Mouse (Mus musculus) CD4-positive, CD25-positive, alpha-beta regulatory T cell, adult 2 months (primary cell): ENCODE results near the gene Lancl3.
"Not testable (repeated sequence)": the region's sequence is repeated elsewhere in the genome, so short reads cannot be mapped to it uniquely, and the experiment has no call there.

Experiments
- DNase-seq: peaks from one replicate; pipeline ENCODE4 v3.0.0-alpha.2; 2012; ENCODE audit warnings: low read depth, low spot score

Lancl3 gene

DNA sequence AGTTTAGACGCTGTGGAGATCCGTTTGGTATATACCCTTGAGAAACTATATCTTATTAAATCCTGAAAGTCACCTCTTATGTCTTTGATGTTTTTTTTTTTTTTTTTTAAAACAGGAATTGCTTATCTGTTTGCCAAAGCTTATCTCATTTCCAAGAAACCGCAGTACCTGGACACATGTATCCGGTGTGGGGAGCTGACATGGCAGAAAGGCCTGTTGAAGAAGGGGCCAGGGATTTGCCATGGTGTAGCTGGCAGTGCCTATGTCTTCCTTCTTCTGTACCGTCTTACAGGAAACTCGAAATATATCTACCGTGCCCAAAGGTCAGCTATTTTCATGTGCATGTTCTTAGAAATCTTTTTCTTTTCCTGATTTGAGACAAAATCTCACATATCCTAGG is 58.1 kb downstream of the Lancl3 start:
- no peak for DNase-seq

DNA sequence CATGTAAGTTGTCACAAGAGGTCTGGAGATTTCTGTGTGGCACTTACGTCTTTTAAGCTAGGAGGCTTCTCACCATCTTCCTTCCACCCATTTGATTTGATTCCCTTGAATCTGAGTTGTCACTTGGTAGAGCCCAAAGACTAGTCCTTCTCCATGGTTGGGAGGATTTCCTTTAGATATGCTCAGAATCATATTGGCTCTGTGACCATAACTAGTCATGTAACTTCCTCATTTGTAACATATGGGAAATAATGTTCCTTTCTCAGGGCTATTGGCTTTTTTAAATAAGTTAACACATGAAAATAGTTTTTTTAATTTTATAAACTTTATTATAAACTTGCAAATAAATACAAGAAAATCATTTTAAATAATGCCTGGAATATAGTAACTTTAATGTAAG is 59.6 kb downstream of the Lancl3 start:
- DNase-seq: no peak

DNA sequence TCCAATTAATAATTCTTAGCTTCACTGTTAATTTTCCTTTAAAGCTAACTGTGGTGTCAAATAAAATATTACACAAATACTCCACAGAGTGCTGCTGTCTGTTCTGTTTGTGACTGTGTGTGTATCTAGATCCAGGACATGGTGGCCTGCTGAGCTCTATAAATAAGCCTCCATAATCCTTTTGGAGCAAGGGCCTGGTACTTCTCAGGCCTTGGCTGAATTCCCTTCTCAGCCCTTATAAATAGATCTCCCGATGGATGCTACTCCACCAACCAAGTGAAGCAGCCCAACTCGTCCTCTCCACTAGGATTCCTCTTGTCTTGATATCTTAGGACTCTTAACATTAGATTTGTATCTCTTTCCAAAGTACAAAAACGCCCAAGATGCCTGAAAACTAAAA is 71.4 kb downstream of the Lancl3 start:
- no peak for DNase-seq

DNA sequence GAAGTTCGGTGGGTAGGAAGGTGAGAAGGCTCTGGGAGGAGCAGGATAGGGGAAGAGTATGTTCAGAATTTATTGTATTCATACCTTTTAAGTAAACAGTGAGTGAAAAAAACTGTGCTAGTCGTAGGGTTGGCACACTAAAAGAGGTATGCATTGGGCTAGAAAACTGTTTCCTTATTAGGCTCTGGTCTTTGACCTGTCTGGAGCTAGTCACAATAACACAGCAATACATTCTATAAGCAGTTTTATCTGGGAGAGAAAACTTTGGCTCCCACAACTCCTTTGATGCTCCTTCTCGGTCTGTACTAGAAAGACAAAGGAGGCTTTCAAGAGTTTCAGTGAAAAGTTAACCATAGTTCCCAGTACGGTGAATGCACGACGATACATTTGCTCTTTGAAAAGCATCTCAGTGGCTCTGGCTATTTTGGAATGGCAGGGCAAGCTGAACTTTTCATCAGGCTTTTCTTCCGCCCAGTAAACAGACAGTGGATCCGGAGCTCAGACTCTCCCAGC is 72.3 kb downstream of the Lancl3 start:
- DNase-seq: no peak

DNA sequence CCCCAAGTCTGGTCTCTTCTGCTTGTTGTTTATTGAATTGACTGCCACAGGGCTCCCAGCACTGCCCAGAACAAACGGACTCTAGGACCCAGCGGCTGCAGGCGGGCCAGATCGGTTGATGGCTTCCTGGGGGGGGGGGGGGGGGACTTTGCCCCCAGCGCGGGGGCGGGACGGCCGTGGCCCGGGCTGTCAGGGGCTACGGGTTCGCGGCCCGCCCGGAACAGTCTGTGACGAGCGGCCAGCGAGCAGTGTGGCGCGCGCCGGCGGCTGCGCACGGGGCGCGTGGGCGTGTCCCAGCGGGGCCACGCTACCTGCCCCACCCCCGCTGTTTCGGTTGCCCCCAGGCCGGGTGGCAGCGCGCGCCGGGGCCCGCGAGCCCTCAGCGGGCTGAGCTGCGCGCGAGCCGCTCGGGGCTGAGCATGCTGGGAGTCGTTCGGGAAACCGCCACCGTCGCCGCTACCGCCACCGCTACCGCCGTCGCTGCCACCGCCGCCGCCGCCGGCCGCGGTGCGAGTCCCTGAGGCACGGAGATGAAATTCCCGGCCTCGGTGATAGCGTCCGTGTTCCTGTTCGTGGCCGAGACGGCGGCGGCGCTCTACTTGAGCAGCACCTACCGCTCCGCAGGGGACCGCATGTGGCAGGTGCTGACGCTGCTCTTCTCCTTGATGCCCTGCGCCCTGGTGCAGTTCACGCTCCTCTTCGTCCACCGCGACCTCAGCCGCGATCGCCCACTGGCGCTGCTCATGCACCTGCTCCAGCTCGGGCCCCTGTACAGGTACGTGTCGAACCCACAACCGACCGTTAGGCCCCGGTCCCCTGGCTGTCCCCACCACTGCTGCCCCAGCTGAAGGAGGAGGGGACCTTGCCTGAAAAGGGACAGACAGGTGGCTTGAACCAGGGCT is 73.0 kb downstream of the Lancl3 start, which contains the start of gene Xk:
Gene Xk (plus strand): TSS at position 297 of the 902 bp plus-strand sequence.
- DNase-seq: peak; percentile 74

DNA sequence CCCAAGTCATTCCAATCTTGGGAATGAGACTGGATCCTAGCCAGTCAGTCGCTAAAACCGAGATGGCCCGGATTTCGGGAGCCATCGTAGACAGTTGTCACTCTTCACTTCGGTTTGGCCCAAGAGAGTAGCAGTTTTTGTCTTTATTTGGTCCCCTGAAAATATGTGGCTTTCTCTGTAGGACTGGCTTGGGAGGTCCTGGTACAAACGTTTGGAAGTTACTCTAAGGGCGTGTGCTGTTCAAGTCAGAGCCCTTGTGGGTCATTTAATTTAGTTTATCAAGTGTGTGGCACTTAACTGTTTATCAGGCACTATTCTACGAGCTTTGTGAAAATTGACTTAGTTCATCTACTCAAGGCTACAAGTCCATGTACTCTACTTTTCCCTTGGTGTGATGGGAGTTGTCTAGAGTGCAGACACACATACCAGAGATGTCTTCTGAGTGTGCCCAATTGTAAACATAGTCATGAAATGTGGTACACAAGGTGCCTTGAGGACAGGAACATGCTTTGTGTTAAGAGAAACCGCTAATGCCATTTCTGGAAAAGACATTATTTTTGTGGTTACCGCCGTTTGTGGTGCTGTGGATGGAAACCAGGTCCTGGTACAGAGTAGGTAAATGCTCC is 73.8 kb downstream of the Lancl3 start:
- no peak for DNase-seq

DNA sequence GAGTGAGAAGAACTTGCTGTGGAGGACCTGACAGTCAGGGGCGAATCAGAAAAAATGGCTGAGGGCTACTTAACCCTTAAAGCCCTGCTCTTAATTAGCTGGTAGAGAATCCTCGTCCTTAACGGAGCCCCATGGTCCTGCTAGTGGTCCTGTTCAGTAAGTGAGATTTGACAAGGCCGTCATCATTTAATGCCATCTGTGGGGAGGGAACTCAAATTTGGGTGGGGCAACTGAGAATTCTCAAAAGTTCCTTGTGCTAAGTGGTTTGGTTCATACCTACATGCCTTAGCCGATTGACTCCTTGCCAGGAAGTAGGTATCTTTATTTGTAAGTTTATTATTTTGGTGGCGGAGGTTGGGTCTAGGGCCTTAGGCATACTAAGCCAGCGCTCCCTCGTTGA is 74.6 kb downstream of the Lancl3 start:
- no peak for DNase-seq

DNA sequence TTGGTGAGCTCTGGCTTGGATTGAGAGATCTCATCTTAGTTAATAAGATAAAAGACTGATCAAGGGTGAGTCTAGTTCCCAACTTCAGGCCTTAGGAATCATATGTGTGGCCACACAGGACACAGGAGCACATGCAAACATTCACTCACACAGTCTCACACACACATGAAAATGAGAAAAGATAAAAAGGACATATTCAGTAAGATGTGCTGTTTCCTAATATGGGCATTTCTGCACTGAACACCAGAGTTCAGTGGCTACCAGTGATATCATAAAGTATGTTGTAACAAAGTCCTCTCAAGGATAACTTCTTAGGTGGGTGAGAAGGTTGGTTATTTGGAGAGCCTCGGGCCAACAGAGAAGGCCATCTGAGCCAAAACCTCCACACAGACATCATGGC is 83.8 kb downstream of the Lancl3 start, which contains the start of gene H2al1m:
Gene H2al1m (plus strand): TSS at position 301 of the 400 bp plus-strand sequence.
- DNase-seq: not testable (repeated sequence)

DNA sequence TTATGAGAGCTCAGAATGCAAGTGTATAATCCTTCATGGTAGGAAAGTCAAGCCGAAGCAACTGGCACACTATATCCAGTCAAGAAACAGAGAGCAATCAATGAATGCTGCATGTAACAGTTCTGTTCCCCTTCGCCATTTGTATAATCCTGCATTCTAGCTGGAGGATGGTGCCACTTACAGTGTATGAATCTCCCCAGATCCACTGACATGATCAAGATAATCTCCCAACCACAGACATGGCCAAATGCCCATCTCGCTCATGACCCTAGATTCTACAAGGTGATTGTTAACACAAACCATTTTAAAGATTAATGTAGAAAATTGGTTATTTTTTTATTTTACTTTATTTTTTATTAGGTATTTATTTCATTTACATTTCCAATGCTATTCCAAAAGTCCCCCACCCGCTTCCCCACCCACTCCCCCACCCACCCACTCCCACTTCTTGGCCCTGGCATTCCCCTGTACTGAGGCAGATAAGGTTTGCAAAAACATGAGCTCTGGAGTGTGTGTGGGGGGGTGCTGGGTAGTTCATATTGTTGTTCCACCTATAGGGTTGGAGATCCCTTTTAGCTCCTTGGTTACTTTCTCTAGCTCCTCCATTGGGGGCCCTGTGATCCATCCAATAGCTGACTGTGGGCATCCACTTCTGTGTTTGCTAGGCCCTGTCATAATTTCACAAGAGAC is 93.6 kb downstream of the Lancl3 start:
- DNase-seq: not testable (repeated sequence)

DNA sequence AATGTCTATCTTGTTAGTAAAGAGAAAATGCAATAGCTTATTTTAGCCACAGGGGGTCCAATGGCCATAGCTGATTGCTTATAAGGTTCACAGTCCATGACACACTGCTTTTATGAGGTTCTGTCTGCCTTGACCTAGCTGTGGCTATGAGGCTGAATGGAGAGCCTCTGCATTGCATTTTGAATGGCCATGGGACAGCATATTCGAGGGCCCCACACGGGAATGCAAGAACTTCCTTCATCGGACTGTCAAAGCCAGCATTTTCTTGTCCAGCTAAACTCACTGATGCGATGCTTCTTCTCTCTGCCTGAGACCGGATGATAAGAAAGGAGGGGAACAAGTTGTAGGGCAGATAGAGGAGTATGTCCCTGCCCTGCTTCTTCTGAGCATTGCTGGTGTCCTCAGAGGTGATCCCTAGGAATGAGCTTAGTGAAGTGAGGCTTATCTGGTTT is 98.7 kb downstream of the Lancl3 start:
- no peak for DNase-seq

DNA sequence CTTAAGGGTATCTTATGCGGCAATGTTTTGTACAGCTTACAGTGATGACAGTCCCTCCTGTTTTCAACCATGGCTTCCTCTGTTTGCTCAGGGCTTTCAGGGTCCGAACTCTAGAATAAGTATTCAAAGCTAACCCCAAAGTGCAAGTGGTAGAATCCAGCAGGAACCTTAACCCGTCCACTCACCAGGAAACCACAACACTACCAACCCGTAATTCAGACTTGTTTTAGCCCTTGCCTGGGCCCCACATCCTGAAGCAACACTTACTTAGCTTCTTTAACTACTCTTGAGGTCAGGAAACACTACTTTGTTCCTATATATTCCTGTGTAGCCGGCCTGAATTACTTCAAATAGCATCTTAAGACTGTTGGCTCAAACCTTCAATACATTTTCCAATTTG is 103.1 kb downstream of the Lancl3 start:
- no peak for DNase-seq

DNA sequence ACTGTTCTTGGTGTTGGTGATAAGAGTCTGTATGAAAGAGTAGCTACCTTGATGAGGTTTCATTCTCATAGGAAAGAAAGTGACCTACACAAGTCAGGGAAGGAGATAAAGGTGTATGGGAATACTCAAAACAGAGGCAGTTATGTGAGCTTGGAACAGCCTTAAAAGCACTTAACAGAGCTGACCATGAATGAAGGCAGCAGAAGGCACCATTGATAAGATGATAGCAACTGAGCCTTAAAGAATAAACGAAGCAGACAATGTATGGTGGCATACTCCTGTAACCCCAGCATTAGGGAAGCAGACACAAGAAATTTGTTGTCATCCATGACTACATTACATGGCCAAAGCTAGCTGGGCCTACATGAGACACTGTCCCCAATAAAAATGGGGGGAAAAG is 103.8 kb downstream of the Lancl3 start:
- no peak for DNase-seq

DNA sequence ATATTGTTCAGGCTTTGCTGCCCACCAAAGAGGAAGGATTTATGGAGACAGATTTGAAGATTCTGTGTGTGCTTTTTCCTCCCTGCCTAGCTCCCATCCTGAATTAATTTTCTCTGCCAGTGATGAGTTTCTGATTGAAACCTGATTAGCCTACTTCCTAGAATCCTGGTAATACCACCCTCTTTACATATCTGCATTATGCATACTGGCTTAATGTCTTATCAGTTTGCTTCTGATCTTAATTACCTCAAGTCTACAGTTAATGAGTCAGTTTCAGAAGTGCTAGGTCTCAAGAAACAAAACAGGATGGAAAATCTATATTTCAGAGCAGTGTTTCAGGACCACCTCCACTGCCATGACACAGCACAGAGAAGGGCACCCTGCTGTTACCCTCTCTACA is 116.8 kb downstream of the Lancl3 start:
- DNase-seq: not testable (repeated sequence)
